Mouse (Mus musculus): ENCODE data around the gene Tmsb15b2.
"Not testable (repeated sequence)": the region's sequence is repeated elsewhere in the genome, so short reads cannot be mapped to it uniquely, and the experiment has no call there.

The Tmsb15b2 gene

GRCm38 (mm10) chrX:136975397-136975796 lies at the start of gene Tmsb15b2:
TSS of gene Tmsb15b2 (minus strand) at chrX:136975497.
- not testable (repeated sequence) for DNase-seq

DNA sequence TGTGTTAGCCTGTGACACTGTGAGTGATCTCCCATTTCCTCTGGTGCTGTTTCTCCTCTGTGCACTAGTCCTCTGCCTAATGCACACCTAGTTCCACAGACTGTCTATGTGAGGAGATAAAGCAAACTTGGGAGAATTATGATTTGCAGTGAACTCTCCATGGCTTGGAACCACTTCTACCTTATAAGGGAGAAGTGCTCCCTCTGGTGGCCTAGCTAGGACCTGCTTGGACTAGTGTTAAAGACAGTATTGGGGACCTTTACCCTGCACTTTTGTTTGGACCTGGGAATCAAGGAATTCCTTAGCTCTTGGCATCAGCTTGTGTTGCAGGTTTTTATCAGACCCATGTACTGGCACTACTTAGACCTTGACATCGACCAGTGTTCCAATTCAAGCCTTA lies 44.0 kb upstream of the Tmsb15b2 start:
- DNase-seq: peak; percentile 62 to 84

GRCm38 (mm10) chrX:137017668-137018067 lies 42.4 kb upstream of the Tmsb15b2 start:
- DNase-seq: no peak

- peak in 1 of 2 experiments; percentile 67 for DNase-seq
These were observed 39.9 kb upstream of the Tmsb15b2 start for GRCm38 (mm10) chrX:137015099-137015709.

GRCm38 (mm10) chrX:136996256-136996655 lies 21.0 kb upstream of the Tmsb15b2 start:
- DNase-seq: no peak

DNA sequence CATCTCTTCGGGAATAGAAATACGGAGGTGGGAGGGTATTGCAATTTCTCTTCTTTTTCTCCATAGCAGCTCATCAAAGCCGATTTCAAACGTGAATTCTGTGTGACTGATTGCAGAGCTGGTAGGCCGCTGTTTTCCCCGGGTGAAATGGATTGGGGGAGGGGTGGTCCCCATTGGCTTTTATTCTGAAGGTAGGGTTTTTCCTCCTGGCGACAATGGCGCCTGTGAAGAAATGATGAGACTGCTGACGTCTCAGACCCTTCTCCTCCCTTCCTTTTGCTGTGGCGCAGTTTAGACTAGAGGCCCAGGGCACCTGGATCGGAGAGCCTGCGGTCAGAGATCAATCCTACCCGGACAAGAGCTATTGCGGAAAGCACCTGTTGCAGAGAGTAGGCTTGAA lies 18.3 kb upstream of the Tmsb15b2 start:
- DNase-seq: no peak

DNA sequence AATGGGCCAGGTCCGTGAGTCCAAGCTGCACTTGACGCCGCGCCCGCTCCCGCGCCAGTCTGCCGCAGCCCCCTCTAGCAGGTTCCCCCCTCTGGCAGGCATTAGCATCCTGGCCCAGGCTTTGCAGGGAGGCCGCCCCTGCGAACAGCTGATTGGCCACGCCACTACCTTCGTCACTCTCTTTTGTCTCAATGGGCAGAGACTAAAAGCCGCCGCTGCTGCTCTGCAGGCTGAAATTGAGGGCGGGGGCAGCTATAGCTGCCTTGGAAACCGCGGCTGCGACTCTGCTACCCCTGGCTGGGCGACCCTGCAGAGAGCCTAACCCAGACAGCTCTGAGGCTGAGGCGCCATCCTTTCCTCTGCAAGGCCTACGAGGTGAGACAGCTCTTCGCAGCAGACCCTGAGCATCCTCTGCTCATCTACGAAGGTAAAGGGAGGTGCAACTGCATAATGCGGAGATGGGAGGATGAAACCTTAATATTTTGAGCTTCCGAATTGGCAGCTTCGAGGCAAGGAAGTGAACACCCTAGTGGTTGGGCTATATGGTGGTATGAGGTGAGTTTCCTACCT lies 17.8 kb upstream of the Tmsb15b2 start, which contains the start of gene Zcchc18:
Gene Zcchc18, plus strand, starts transcription at position 178 of the 570 bp plus-strand sequence.
- DNase-seq: peak; percentile 30 to 58

- no peak for DNase-seq
These were observed 17.1 kb upstream of the Tmsb15b2 start for GRCm38 (mm10) chrX:136992191-136992965.

GRCm38 (mm10) chrX:136991274-136991673 lies 16.0 kb upstream of the Tmsb15b2 start:
- no peak for DNase-seq

DNA sequence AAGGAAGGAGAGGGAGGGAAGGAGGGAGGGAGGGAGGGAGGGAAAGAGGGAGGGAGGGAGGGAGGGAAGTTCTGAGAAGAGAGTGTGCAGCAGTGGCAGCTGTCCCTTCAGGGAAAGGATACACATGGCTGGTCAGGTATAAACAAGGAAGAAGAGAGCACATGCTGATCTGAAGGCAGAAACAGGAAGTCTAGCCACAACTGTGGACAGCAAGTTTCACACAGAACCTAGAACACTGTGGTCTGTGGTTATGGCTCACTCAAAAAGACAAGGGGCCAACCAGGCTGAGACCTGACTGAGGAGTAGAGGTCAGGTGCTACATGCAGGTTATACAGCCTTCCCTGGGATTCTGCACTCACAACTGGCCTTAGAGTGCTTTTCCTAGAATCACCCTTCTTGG lies 10.7 kb upstream of the Tmsb15b2 start:
- no peak for DNase-seq

DNA sequence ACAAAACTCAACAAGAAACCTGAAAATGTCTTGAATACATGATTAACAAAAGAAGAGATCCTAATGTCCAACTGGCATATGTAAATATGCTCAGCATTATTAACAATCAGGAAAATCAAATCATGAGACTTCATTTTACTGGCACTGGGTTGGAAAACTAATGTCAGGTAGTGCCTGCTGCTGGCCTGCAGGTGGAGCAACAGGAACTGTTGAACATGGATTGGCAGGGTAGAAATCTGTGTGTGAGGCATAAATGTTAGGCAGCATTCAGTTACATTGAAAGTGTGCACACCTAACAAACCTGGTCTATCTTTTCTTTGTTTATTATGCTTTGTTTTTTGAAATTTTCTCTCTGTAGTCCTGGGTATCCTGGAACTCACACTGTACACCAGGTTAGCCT lies 3.3 kb upstream of the Tmsb15b2 start:
- peak in 1 of 2 experiments; percentile 2 for DNase-seq

DNA sequence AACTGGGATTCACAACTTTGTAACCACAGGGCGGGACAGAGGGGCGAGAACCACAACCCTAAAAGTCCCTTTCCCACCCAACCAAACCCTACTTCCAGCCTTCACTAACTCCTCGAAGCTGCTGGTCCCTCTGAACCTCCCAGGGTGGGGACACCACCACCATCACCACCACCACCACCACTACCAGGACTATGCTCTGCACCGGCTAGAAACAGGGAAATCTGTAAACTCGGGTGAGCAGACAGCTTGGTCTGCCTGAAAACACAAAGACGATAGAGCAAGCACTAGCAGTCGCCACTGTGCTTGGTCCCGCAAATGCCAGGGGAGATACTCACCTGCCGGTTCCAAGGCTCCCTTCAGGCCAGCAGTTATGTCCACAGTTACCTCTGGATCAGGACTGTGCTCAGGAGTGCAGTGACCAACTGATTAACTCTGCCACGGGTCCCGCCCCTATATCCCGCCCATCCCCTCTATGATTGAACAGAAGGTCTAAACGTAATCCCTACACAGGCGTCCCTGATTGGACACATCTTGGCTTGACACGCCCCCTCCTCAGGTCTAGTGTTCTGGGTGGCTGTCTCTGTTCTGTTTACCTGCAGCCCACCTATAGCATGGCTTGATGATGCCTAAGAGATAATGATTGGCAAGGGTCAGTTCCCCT lies 1.3 kb upstream of the Tmsb15b2 start, which contains the start of the genes Tmsb15l and Tmsb15b1:
Gene Tmsb15l, minus strand, starts transcription at position 446 of the 661 bp plus-strand sequence.
Gene Tmsb15b1, minus strand, starts transcription at position 451 of the 661 bp plus-strand sequence.
- peak; percentile 80 to 85 for DNase-seq

GRCm38 (mm10) chrX:136959688-136960087 lies 15.6 kb downstream of the Tmsb15b2 start:
- peak in 1 of 2 experiments; percentile 10 for DNase-seq

DNA sequence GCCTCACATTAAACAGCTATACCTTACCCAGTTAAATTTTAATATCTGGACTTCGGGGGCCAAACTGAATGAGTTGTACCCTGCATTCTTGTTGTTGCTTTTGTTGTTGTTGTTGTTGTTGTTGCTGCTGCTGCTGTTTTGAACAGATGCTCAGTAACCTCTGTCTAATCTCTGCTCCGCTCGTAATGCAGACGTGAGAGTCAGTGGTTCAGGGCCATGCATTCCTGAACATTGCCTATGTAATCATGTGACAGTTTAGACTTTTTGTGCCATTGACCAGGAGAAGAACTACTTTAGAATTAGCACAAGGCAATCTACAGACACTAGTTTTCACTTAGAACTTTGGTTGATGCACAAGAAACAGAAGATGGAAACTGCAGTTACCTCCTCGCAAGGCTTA lies 17.0 kb downstream of the Tmsb15b2 start:
- DNase-seq: not testable (repeated sequence)

DNA sequence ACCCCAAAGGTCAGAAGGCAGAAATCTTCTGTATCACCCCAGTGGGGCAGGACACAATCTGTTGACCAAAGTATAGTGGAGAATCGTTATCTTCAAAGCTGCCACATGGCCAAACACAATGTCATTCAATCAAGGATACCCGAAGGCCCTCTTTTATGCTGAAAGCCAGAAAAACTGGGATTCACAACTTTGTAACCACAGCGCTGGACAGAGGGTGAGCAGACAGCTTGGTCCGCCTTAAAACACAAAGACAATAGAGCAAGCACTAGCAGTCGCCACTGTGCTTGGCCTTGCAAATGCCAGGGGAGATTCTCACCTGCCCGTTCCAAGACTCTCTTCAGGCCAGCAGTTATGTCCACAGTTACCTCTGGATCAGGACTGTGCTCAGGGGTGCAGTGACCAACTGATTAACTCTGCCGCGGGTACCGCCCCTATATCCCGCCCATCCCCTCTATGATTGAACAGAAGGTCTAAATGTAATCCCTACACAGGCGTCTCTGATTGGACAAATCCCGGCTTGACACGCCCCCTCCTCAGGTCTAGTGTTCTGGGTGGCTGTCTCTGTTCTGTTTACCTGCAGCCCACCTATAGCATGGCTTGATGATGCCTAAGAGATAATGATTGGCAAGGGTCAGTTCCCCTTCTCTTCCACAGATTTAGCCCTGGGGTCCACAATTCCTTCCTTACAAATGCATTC lies 17.6 kb downstream of the Tmsb15b2 start:
- DNase-seq: peak; percentile 55 to 89

DNA sequence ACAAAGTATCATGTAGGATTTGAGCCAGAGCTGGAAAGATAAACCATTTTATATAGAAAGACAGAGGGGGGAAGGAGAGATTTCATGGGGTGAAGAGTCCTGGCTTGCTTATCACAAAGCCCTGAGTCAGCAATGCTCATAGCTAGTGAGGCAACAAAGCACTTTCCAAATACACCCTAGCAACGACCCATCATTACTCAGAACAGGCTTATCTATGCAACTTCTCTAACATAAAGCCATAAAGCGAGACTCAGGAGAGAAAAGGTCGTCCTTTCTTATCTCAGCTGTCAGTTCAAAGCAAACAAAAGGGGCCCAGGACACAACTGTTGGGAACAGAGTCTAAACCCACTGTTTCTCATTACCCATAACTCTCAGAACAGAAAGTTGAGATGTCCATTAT lies 37.3 kb downstream of the Tmsb15b2 start:
- DNase-seq: no peak

DNA sequence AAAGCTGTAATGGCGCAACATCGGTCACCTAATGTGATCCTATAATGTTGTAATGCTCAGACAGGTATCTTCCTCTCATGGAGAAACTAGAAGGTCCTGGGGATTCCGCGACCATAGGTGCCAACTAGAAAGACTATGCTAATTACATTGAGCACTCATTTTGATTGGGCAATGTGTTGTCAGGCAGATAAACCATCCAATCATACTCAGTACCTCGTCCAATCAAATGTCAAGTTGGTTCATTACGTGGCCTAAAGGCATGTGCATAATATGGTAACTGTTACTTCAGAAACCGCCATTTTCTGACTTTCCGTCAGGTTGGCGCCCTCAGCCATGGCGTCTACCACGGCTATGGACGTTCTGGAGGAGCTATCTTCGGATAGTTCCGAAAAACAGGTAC lies 48.3 kb downstream of the Tmsb15b2 start, which contains the start of gene H2bfm:
Gene H2bfm, plus strand, starts transcription at position 295 of the 400 bp plus-strand sequence.
- no peak for DNase-seq

GRCm38 (mm10) chrX:136925863-136926262 lies 49.4 kb downstream of the Tmsb15b2 start:
- no peak for DNase-seq
